Mouse (Mus musculus): ENCODE data around the gene Gm20826. TPM values are rescaled to one million over a fixed set of nuclear protein-coding genes. Genes with fewer than 3 reads are reported as not detected.
"Not testable (repeated sequence)": the region's sequence is repeated elsewhere in the genome, so short reads cannot be mapped to it uniquely, and the experiment has no call there.

Gm20826 gene
- total RNA-seq (2021): under 1 TPM in 1 of 2 experiments, not detected in 1; 0.07 TPM

DNA sequence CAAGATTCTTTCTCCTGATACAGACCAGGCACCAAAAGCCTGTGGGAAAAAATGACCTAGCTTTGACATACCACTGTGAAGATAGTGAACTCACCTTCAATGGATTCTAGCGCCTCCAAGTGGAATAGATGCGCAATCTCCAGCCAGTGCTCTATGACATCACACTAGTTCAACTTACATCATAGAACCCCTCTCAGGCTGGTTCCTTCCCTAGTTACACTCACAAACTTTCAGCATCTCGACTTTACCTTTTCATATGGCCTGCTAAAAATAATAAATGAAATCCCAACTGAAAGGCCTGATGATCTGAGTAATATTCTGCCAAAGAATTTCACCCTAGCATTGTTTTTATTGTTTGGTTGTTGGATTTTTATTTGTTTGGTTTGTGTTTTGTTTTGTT, at the start of gene Gm20826:
TSS of gene Gm20826 (minus strand) at position 101 of the 400 bp plus-strand sequence.
- not testable (repeated sequence) for DNase-seq

Other genes with a start within 250 kb of the Gm20826 start
- gene Gm21788, start 233.5 kb downstream of the Gm20826 start, total RNA-seq (2021): not detected
- not detected for gene Gm28576, start 84.5 kb upstream of the Gm20826 start, total RNA-seq (2021)